Mouse (Mus musculus): ENCODE measurements at regions not wholly inside any gene's neighbourhood (a gene's known extent, or its start where the extent isn't known, plus 50 kb on each side); places are given as distances from the start of the nearest gene placed in this dataset.
A peak's percentile ranks its signal among the peaks of the same experiment; 100 is the strongest.

- peaks cover 30% of the 10 kb centered on the region for H3K4me1 ChIP-seq (ENCODE audit: control insufficient read depth, insufficient read depth, low read length)
- H3K36me3 ChIP-seq (ENCODE audit: control insufficient read depth, insufficient read depth, low read length): no peaks in the 10 kb centered on the region
- peak; percentile 34; the same call in 1 of the 2 replicates for ATAC-seq (ENCODE audit: insufficient read depth, low FRiP score)
- peak overlapping the region; percentile 24; the same call in 1 of the 2 replicates for H3K9ac ChIP-seq (ENCODE audit: low read length)
- H3K27ac ChIP-seq (ENCODE audit: low read length): peak overlapping the region; percentile 76
- H3K9me3 ChIP-seq (replicated peaks; ENCODE audit: control insufficient read depth, low read length): no peaks in the 10 kb centered on the region
- H3K4me3 ChIP-seq (replicated peaks; ENCODE audit: low read length): no peak overlapping the region
- WGBS: 66% methylated on average over 8 of the region's 8 CpGs
- no peak overlapping the region for H3K4me2 ChIP-seq (ENCODE audit: low read depth, low read length)
- H3K27me3 ChIP-seq (ENCODE audit: control insufficient read depth, insufficient read depth, low read length): no peaks in the 10 kb centered on the region
Measured at GRCm38 (mm10) chr11:31807461-31808215, 64.4 kb upstream of the Cpeb4 start.

GRCm38 (mm10) chr11:31808216-31808838, 63.7 kb upstream of the Cpeb4 start:
- 56% methylated on average over 5 of the region's 5 CpGs for WGBS
- Histone ChIP-seq H3K4me3 (replicated peaks; ENCODE audit: low read length) (no peak overlapping the region), H3K36me3 (ENCODE audit: control insufficient read depth, insufficient read depth, low read length) (no peaks in the 10 kb centered on the region), H3K9me3 (replicated peaks; ENCODE audit: control insufficient read depth, low read length) (no peaks in the 10 kb centered on the region), H3K27ac (ENCODE audit: low read length) (peak overlapping the region; percentile 76), H3K4me1 (ENCODE audit: control insufficient read depth, insufficient read depth, low read length) (peaks cover 27% of the 10 kb centered on the region), H3K9ac (ENCODE audit: low read length) (no peak overlapping the region), H3K27me3 (ENCODE audit: control insufficient read depth, insufficient read depth, low read length) (no peaks in the 10 kb centered on the region), H3K4me2 (ENCODE audit: low read depth, low read length) (no peak overlapping the region)
- peak; percentile 33; the same call in 1 of the 2 replicates for ATAC-seq (ENCODE audit: insufficient read depth, low FRiP score)

GRCm38 (mm10) chr11:31810011-31810786, 61.8 kb upstream of the Cpeb4 start:
- no peaks in the 10 kb centered on the region for H3K9me3 ChIP-seq (replicated peaks; ENCODE audit: control insufficient read depth, low read length)
- H3K9ac ChIP-seq (ENCODE audit: low read length): no peak overlapping the region
- no peak overlapping the region for H3K27ac ChIP-seq (ENCODE audit: low read length)
- H3K4me2 ChIP-seq (ENCODE audit: low read depth, low read length): no peak overlapping the region
- H3K36me3 ChIP-seq (ENCODE audit: control insufficient read depth, insufficient read depth, low read length): no peaks in the 10 kb centered on the region
- H3K27me3 ChIP-seq (ENCODE audit: control insufficient read depth, insufficient read depth, low read length): no peaks in the 10 kb centered on the region
- 41% methylated on average over 7 of the region's 7 CpGs for WGBS
- H3K4me1 ChIP-seq (ENCODE audit: control insufficient read depth, insufficient read depth, low read length): peaks cover 19% of the 10 kb centered on the region
- ATAC-seq (ENCODE audit: insufficient read depth, low FRiP score): no peak
- no peak overlapping the region for H3K4me3 ChIP-seq (replicated peaks; ENCODE audit: low read length)

- no peak overlapping the region for H3K4me2 ChIP-seq (ENCODE audit: low read depth, low read length)
- H3K4me3 ChIP-seq (replicated peaks; ENCODE audit: low read length): no peak overlapping the region
- peak; percentile 46; the same call in 1 of the 2 replicates for ATAC-seq (ENCODE audit: insufficient read depth, low FRiP score)
- no peaks in the 10 kb centered on the region for H3K36me3 ChIP-seq (ENCODE audit: control insufficient read depth, insufficient read depth, low read length)
- no peak overlapping the region; the same call in 1 of the 2 replicates for H3K27ac ChIP-seq (ENCODE audit: low read length)
- no peaks in the 10 kb centered on the region for H3K9me3 ChIP-seq (replicated peaks; ENCODE audit: control insufficient read depth, low read length)
- H3K9ac ChIP-seq (ENCODE audit: low read length): no peak overlapping the region
- H3K27me3 ChIP-seq (ENCODE audit: control insufficient read depth, insufficient read depth, low read length): no peaks in the 10 kb centered on the region
- WGBS: 37% methylated on average over 9 of the region's 9 CpGs
- peaks cover 18% of the 10 kb centered on the region for H3K4me1 ChIP-seq (ENCODE audit: control insufficient read depth, insufficient read depth, low read length)
Measured at GRCm38 (mm10) chr11:31812215-31812614, 59.8 kb upstream of the Cpeb4 start.

- Histone ChIP-seq H3K9me3 (replicated peaks; ENCODE audit: control insufficient read depth, low read length) (no peaks in the 10 kb centered on the region), H3K4me2 (ENCODE audit: low read depth, low read length) (no peak overlapping the region), H3K4me1 (ENCODE audit: control insufficient read depth, insufficient read depth, low read length) (peaks cover 8% of the 10 kb centered on the region; the same call in 1 of the 2 replicates), H3K4me3 (replicated peaks; ENCODE audit: low read length) (no peak overlapping the region), H3K9ac (ENCODE audit: low read length) (no peak overlapping the region), H3K27ac (ENCODE audit: low read length) (no peak overlapping the region), H3K36me3 (ENCODE audit: control insufficient read depth, insufficient read depth, low read length) (no peaks in the 10 kb centered on the region), H3K27me3 (ENCODE audit: control insufficient read depth, insufficient read depth, low read length) (no peaks in the 10 kb centered on the region)
- ATAC-seq (ENCODE audit: insufficient read depth, low FRiP score): no peak
- 79% methylated on average over 4 of the region's 4 CpGs for WGBS
Measured at GRCm38 (mm10) chr11:31814616-31815015, 57.4 kb upstream of the Cpeb4 start.

GRCm38 (mm10) chr11:31815855-31816488, 56.0 kb upstream of the Cpeb4 start:
- Histone ChIP-seq H3K27ac (ENCODE audit: low read length) (no peak overlapping the region), H3K4me1 (ENCODE audit: control insufficient read depth, insufficient read depth, low read length) (peaks cover 4% of the 10 kb centered on the region; the same call in 1 of the 2 replicates), H3K9me3 (replicated peaks; ENCODE audit: control insufficient read depth, low read length) (no peaks in the 10 kb centered on the region), H3K36me3 (ENCODE audit: control insufficient read depth, insufficient read depth, low read length) (no peaks in the 10 kb centered on the region), H3K27me3 (ENCODE audit: control insufficient read depth, insufficient read depth, low read length) (no peaks in the 10 kb centered on the region), H3K4me3 (replicated peaks; ENCODE audit: low read length) (no peak overlapping the region), H3K4me2 (ENCODE audit: low read depth, low read length) (no peak overlapping the region), H3K9ac (ENCODE audit: low read length) (no peak overlapping the region)
- 78% methylated on average over 12 of the region's 12 CpGs for WGBS
- no peak for ATAC-seq (ENCODE audit: insufficient read depth, low FRiP score)

- Histone ChIP-seq H3K4me1 (ENCODE audit: control insufficient read depth, insufficient read depth, low read length) (peaks cover 9% of the 10 kb centered on the region), H3K36me3 (ENCODE audit: control insufficient read depth, insufficient read depth, low read length) (no peaks in the 10 kb centered on the region), H3K4me2 (ENCODE audit: low read depth, low read length) (no peak overlapping the region), H3K27ac (ENCODE audit: low read length) (no peak overlapping the region), H3K27me3 (ENCODE audit: control insufficient read depth, insufficient read depth, low read length) (no peaks in the 10 kb centered on the region), H3K9me3 (replicated peaks; ENCODE audit: control insufficient read depth, low read length) (no peaks in the 10 kb centered on the region), H3K9ac (ENCODE audit: low read length) (no peak overlapping the region), H3K4me3 (replicated peaks; ENCODE audit: low read length) (no peak overlapping the region)
- no peak for ATAC-seq (ENCODE audit: insufficient read depth, low FRiP score)
- 69% methylated on average over 7 of the region's 7 CpGs for WGBS
Measured at GRCm38 (mm10) chr11:31818032-31818431, 54.0 kb upstream of the Cpeb4 start.

GRCm38 (mm10) chr11:31819964-31820363, 52.0 kb upstream of the Cpeb4 start:
- ATAC-seq (ENCODE audit: insufficient read depth, low FRiP score): no peak
- Histone ChIP-seq H3K4me3 (replicated peaks; ENCODE audit: low read length) (no peak overlapping the region), H3K27ac (ENCODE audit: low read length) (no peak overlapping the region), H3K36me3 (ENCODE audit: control insufficient read depth, insufficient read depth, low read length) (no peaks in the 10 kb centered on the region), H3K9me3 (replicated peaks; ENCODE audit: control insufficient read depth, low read length) (no peaks in the 10 kb centered on the region), H3K27me3 (ENCODE audit: control insufficient read depth, insufficient read depth, low read length) (no peaks in the 10 kb centered on the region), H3K9ac (ENCODE audit: low read length) (no peak overlapping the region), H3K4me2 (ENCODE audit: low read depth, low read length) (no peak overlapping the region), H3K4me1 (ENCODE audit: control insufficient read depth, insufficient read depth, low read length) (peaks cover 14% of the 10 kb centered on the region)
- 75% methylated on average over 4 of the region's 4 CpGs for WGBS

Measured in stomach, embryonic 16.5 days (tissue).